Mouse (Mus musculus) G1E (cell line): ENCODE measurements around the gene Ecpas.

Experiments used
- CTCF ChIP-seq: IDR thresholded peaks from 2 replicates; pipeline ENCODE4 v1.5.1; 2012; ENCODE audit warnings: low read depth, low read length, inconsistent platforms, mixed read lengths
- GATA2 ChIP-seq: IDR thresholded peaks from 2 replicates; pipeline ENCODE4 v1.6.1; 2012; ENCODE audit warnings: low read depth, low read length, inconsistent platforms, borderline replicate concordance
- TAL1 ChIP-seq: conservative IDR thresholded peaks from 2 replicates; pipeline ENCODE4 v1.6.1; 2012; ENCODE audit warnings: low read depth, low read length, inconsistent platforms, mixed read lengths

DNA sequence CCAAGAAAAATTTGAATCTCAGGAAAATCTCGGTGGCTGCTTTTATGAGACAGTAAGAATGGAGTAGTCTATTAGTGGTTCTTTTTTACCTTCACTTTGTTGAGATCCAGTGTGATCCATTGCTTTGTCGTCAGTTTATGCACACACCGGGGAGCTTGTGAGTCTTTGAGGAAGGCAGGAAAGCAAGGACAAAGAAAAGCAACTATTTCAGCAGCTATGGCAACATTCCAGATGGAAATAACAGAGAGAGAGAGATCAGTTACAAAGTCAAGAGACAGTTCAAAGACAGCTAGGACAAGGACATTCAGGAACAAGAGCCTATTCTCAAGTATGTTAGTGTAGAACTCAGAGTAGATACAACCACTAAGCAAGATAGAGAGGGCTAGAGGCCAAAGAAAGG lies 23.3 kb upstream of the Ecpas start:
- no peak for TF ChIP-seq CTCF
- TF ChIP-seq GATA2, result no peak
- no peak for TF ChIP-seq TAL1
